Comparison of ENCODE assay signal across 9 mouse cellular contexts in the genomic region with DNA sequence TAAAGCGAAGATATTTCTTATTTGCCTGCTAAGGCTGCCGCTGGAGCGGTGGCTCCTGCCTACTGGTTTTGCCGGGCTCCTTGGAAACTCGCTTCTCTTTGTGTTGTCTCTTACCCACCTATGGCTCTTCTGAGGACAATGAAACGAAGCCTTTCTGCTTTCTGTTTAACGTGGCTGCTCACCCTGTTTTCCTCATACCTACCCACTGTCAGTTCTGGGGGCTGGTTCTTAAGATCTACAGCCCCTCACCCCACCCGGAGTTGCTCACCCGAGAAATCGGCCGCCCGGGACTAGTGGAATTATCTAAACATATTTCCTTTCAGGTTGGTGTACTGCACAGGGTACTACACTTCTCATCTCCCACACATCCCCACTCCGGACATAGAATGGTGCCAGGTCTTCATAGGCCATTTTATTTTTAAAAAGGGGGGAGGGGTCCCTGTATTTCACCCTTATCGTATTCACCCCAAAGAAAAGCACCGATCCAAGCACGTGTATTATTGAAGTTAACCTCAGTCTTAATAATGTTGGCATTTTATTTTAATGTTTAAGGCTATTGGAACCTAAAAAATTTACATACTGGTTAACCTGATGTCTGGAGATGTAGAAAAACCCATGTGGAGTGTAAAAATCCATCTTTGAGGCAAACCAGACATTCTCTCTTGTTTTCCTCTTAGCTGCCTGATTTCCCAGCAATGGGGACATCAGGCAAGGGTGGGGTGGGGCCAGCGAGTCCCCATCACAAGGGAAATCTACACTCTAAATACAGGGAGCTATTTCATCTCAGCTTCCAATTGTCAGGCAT. TPM values are rescaled to one million over a fixed set of nuclear protein-coding genes. Genes with fewer than 3 reads are reported as not detected.
A peak's percentile ranks its signal among the peaks of the same experiment; 100 is the strongest.
DNase-seq lines count a peak whose midpoint lies in the region; ATAC-seq and TF ChIP-seq lines count a peak whose summit lies in the region.
"Had no signal": no experiment of that assay in that cellular context is flagged by ENCODE, and none has a peak within 500 bp of the region (broad histone marks: within the 10 kb centered on the region; RNA-seq: fewer than 3 reads in every experiment).

No protein-coding gene starts in this region.

- TF ChIP-seq CTCF in cortical plate, adult 2 months (IDR thresholded peaks at IDR 0.05; ENCODE audit: extremely low read depth, insufficient read depth, low read length), result no peak
- no peak for TF ChIP-seq CTCF in heart, postnatal 0 days (IDR thresholded peaks at IDR 0.05; ENCODE audit: low read depth)

- peak overlapping the region; percentile 90 to 95 for H3K27ac ChIP-seq in heart, embryonic 14.5 days (replicated peaks in 1 of 2; ENCODE audit: control insufficient read depth in 1 of 2, insufficient read depth in 1 of 2, low read depth in 2 of 2, low read length in 2 of 2)
- H3K27ac ChIP-seq in cortical plate, adult 2 months (ENCODE audit: insufficient read depth, low read length), result no peak overlapping the region
- H3K27ac ChIP-seq in heart, postnatal 0 days (ENCODE audit: low read depth), result peak overlapping the region; percentile 76; the same call in 1 of the 2 replicates
- peak overlapping the region; percentile 99 for H3K27ac ChIP-seq in midbrain, embryonic 10.5 days (replicated peaks)

- H3K4me2 ChIP-seq in heart, embryonic 14.5 days (ENCODE audit: low read length), result peak overlapping the region; percentile 97
- peak overlapping the region; percentile 98 for H3K4me2 ChIP-seq in heart, postnatal 0 days (ENCODE audit: low read depth, low read length)

- no peaks in the 10 kb centered on the region for H3K4me1 ChIP-seq in heart, embryonic 14.5 days (ENCODE audit: control insufficient read depth in 2 of 2, insufficient read depth in 2 of 2, low read length in 2 of 2)
- no peaks in the 10 kb centered on the region for H3K4me1 ChIP-seq in cortical plate, adult 2 months (ENCODE audit: control insufficient read depth, insufficient read depth, low read length)
- peaks cover 7% of the 10 kb centered on the region; the same call in 1 of the 2 replicates for H3K4me1 ChIP-seq in heart, postnatal 0 days (ENCODE audit: control insufficient read depth, insufficient read depth)
- peaks cover 28% of the 10 kb centered on the region for H3K4me1 ChIP-seq in midbrain, embryonic 10.5 days

- no peak for TF ChIP-seq EP300 in heart, postnatal 0 days (IDR thresholded peaks at IDR 0.05; ENCODE audit: low read depth)

- no peak for TF ChIP-seq POLR2A in cortical plate, adult 2 months (IDR thresholded peaks at IDR 0.05; ENCODE audit: extremely low read depth, insufficient read depth, low read length)

- peak overlapping the region; percentile 80 for H3K9ac ChIP-seq in heart, embryonic 14.5 days (ENCODE audit: low read length)
- H3K9ac ChIP-seq in heart, postnatal 0 days (replicated peaks; ENCODE audit: low read depth, low read length), result peak overlapping the region; percentile 38

- no peaks in the 10 kb centered on the region for H3K27me3 ChIP-seq in heart, embryonic 14.5 days (ENCODE audit: control insufficient read depth, insufficient read depth, low read length)
- H3K27me3 ChIP-seq in heart, postnatal 0 days (ENCODE audit: control insufficient read depth, insufficient read depth, low read length), result no peaks in the 10 kb centered on the region
- H3K27me3 ChIP-seq in midbrain, embryonic 10.5 days (ENCODE audit: low read depth, poor library complexity, severe bottlenecking), result no peaks in the 10 kb centered on the region

- WGBS in heart, embryonic 14.5 days, result 9% methylated on average over 17 of the region's 17 CpGs
- WGBS in heart, postnatal 0 days, result 12% methylated on average over 17 of the region's 17 CpGs
- 3% methylated on average over 17 of the region's 17 CpGs for WGBS in midbrain, embryonic 10.5 days

- peak overlapping the region; percentile 67 to 85 for H3K4me3 ChIP-seq in heart, embryonic 14.5 days (ENCODE audit: control insufficient read depth in 1 of 2, insufficient read depth in 1 of 2, low read depth in 1 of 2, low read length in 2 of 2)
- H3K4me3 ChIP-seq in cortical plate, adult 2 months (ENCODE audit: insufficient read depth, low read length), result peak overlapping the region; percentile 70
- H3K4me3 ChIP-seq in heart, postnatal 0 days (ENCODE audit: low read depth, low read length), result peak overlapping the region; percentile 82
- peak overlapping the region; percentile 99 for H3K4me3 ChIP-seq in midbrain, embryonic 10.5 days

- no peaks in the 10 kb centered on the region for H3K9me3 ChIP-seq in heart, embryonic 14.5 days (ENCODE audit: control insufficient read depth, low read length)
- no peaks in the 10 kb centered on the region for H3K9me3 ChIP-seq in heart, postnatal 0 days (replicated peaks; ENCODE audit: control insufficient read depth, low read length)
- no peaks in the 10 kb centered on the region for H3K9me3 ChIP-seq in midbrain, embryonic 10.5 days (replicated peaks)

- DNase-seq in heart, adult 9 months (ENCODE audit: low spot score in 2 of 2), result no peak
- DNase-seq in heart, postnatal 0 days (ENCODE audit: low spot score), result no peak
- DNase-seq in midbrain, embryonic 10.5 days (ENCODE audit: low spot score), result no peak
- DNase-seq in adrenal gland, postnatal 10 days, result no peak
- DNase-seq in spleen, postnatal 10 days (ENCODE audit: low spot score in 2 of 2), result no peak
- no peak for DNase-seq in thymus, adult 18-20 months

- no peak for ATAC-seq in heart, embryonic 14.5 days (ENCODE audit: insufficient number of reproducible peaks, insufficient read depth, low FRiP score, low read depth)
- no peak for ATAC-seq in heart, postnatal 0 days (ENCODE audit: insufficient read depth, low read depth)

- no peaks in the 10 kb centered on the region for H3K36me3 ChIP-seq in heart, embryonic 14.5 days (ENCODE audit: control insufficient read depth, insufficient read depth, low read length)
- no peaks in the 10 kb centered on the region for H3K36me3 ChIP-seq in heart, postnatal 0 days (replicated peaks; ENCODE audit: control insufficient read depth, insufficient read depth, low read length)
- peaks cover 15% of the 10 kb centered on the region for H3K36me3 ChIP-seq in midbrain, embryonic 10.5 days

RNA-seq across cellular contexts. Expression of a gene that starts 1.4 kb away (rescaled TPM):
- polyA plus RNA-seq in heart, embryonic 14.5 days (2014; fragmentation: Nextera tagmentation; extraction: Ambion mirVana), result 17.6 and 19.2 TPM in 2 replicates
- polyA plus RNA-seq in cortical plate, adult 2 months (2012; rRNA removed), result 5.3 and 5.8 TPM in 2 replicates
- total RNA-seq in heart, postnatal 0 days (2014; rRNA removed; ENCODE audit: low replicate concordance), result 5.7 and 6.6 TPM in 2 replicates
- polyA plus RNA-seq in heart, postnatal 0 days (2015; fragmentation: Nextera tagmentation; extraction: Ambion mirVana), result 3.8 and 3.9 TPM in 2 replicates
- 260 and 367 TPM in 2 replicates for polyA plus RNA-seq in midbrain, embryonic 10.5 days (2016; fragmentation: Nextera tagmentation; extraction: Ambion mirVana)
- total RNA-seq in adrenal gland, postnatal 10 days (2021), result 1 to 10 TPM; 1.4 to 1.9 TPM
- total RNA-seq: MEL had no signal

Comparison
In these comparisons a context has a peak if more than half of its experiments do, and no peak if none do; other contexts are left out.
1. RNA of a gene that starts 1.4 kb away (polyA plus RNA-seq): 260 to 367 TPM in midbrain, embryonic 10.5 days; 17.6 to 19.2 TPM in heart, embryonic 14.5 days, 5.3 to 5.8 TPM in cortical plate, adult 2 months and 3.8 to 3.9 TPM in heart, postnatal 0 days; every median in the first group is over 10 times any median in the second.
2. Peak in every context shown above with its lines, with median percentiles within 50 percentile points of each other: H3K4me3 ChIP-seq.